Mouse (Mus musculus) brain, embryonic 14.5 days (tissue): ENCODE data around the gene Lepr. TPM values are rescaled to one million over a fixed set of nuclear protein-coding genes. Genes with fewer than 3 reads are reported as not detected.

ENCODE experiments used
- DNase-seq: peaks from one replicate; pipeline ENCODE4 v3.0.0-alpha.2; 2011; ENCODE audit warnings: low read depth
- CTCF ChIP-seq: fragments of 200-500 bp; IDR thresholded peaks from 2 replicates; pipeline ENCODE4 v1.5.1; 2012; ENCODE audit warnings: inconsistent platforms, mild to moderate bottlenecking, moderate library complexity, borderline replicate concordance; ENCODE audit not compliant: insufficient read depth, insufficient read length; ENCODE audit errors: extremely low read depth
- POLR2A ChIP-seq: fragments of 200-500 bp; IDR thresholded peaks from 2 replicates; pipeline ENCODE4 v1.6.1; 2012; ENCODE audit warnings: mild to moderate bottlenecking, inconsistent platforms, borderline replicate concordance; ENCODE audit not compliant: poor library complexity, insufficient read depth, insufficient read length, severe bottlenecking; ENCODE audit errors: extremely low read depth
- polyA plus RNA-seq: library from polyadenylated mRNA; depleted of rRNA; stranded (reverse); fragments of >200 nt; gene quantifications from 2 replicates; pipeline ENCODE4 v1.2.3, GENCODE M21; 2012

Lepr gene
- polyA plus RNA-seq, 1 experiment = 3.5 TPM

- DNase-seq = no peak
- TF ChIP-seq POLR2A = no peak
- TF ChIP-seq CTCF = no peak
Measured at GRCm38 (mm10) chr4:101694529-101694928, 22.7 kb upstream of the Lepr start.

- DNase-seq = no peak
- TF ChIP-seq POLR2A (no peak), CTCF (no peak)
Measured at GRCm38 (mm10) chr4:101697236-101697635, 20.0 kb upstream of the Lepr start.

DNA sequence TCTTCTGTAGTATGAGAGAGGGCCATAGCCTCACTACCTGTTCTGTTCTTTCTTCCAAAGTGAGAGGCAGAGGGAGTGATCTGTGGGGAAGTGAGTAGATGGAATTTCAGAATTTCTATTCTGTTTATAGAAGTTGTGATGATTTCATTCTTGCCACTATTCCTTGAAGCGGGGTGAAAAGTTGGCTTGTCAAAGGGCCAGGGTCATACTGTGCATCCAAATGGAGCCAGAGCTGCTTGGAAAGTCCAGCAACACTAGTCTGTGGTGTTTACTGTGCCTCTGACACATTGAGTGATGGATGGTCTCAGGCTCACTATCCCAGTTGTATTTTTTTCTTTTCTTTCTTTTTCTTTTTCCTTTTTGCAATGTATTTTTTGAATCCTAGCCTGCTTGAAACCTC is 17.8 kb upstream of the Lepr start:
- TF ChIP-seq CTCF (no peak), POLR2A (no peak)

DNA sequence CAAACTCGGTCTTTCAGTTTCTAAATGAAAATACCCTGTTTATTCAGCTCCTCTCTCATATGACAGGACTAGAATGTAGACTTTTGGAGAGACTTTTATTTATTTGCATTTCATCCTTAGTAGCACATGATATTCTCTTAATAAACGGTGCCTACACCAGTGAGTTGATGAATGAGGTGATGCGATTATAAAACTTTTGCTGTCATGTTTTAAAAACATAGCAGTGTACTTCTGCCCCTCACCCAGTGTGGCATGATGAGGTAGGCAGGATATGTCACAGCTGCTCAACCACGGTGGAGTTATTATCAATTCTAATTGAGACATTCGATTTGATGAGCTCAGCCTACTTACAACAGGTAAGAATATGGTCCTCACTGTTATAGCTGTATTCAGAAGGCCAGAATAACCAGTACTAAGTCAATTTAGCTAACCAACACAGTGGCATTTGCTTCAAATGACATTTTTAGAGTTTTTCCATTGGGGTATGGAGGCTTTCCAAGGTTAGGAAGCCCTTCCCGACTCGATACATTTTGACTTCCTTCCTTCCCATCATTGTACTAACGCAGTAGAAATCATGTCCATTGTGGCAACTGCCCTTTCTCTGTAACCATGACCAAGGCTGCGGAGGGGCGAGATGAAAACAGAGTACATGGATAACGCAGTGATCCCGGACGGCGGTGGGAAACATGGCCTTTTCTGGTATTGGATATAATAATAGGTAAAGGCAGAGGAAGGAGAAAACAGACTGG is 16.1 kb upstream of the Lepr start:
- no peak for DNase-seq
- TF ChIP-seq POLR2A (no peak), CTCF (no peak)

More for the DNA sequence above, 17.8 kb upstream of the Lepr start:
- no peak for DNase-seq

- DNase-seq = no peak
- no peak for TF ChIP-seq POLR2A
- TF ChIP-seq CTCF = no peak
Measured at GRCm38 (mm10) chr4:101705325-101705724, 11.9 kb upstream of the Lepr start.

DNA sequence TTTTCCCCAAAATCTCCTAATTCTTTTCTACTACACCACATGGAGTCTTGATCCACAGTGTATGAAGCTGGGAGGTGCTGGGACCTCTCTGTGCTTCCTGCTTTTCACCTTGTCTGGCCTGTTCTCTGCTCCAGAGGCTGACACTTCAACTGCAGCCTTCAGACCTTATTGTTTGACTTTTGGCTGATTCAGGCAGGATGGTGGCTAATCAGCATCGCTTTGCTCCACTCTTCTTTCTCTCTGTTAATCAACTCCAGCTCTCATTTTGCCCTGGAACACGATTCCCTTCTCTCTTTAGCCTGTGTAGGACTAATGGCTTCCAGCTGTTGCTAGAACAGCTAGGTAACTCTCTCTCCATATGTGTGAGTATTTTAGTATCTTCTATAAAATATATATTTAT is 10.0 kb upstream of the Lepr start:
- no peak for DNase-seq
- TF ChIP-seq CTCF (no peak), POLR2A (no peak)

- TF ChIP-seq POLR2A (no peak), CTCF (no peak)
- no peak for DNase-seq
Measured at GRCm38 (mm10) chr4:101707953-101708352, 9.3 kb upstream of the Lepr start.

- no peak for TF ChIP-seq CTCF
- TF ChIP-seq POLR2A = no peak
- DNase-seq = no peak
Measured at GRCm38 (mm10) chr4:101710361-101710760, 6.8 kb upstream of the Lepr start.

DNA sequence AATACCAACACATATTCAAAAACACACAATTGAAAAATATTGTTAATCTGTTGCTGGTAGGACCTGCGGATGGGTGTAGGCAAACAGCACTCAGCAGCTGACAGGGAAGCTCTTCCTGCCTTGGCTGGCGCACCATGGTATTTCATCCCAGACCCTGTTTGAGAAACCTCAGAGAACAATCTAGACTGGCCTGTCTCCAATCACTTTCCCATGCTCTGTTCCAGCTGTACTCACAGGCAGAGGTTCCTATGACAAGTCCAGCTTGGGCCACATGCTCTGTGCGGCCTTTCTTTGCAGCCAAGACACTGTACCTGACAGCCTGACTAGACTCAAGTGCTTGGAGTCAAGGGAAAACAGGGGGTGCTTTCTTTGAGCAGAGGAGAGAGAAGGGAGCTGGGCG is 6.1 kb upstream of the Lepr start:
- no peak for DNase-seq
- TF ChIP-seq POLR2A = no peak
- TF ChIP-seq CTCF = no peak

GRCm38 (mm10) chr4:101712563-101712962 is 4.6 kb upstream of the Lepr start:
- TF ChIP-seq CTCF = no peak
- DNase-seq = peak; percentile 20

DNA sequence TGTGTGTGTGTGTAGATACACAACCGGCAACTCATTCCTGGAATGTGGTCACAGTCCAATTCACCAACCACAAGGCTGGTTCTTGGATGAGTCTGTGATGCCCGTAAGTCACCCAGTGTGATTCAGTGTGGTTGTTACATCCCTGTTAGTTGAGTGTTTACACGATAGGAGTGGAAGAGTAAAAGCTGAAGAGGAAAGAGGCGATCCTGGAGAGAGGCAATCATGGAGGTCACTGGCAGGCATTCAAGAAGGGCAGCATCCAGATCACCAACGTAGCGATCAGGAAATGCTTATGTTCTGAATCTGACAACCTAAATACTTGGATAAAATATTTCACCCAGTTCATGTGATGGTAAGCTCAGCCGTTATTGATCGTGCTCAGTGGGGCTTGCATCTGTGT is 1.9 kb upstream of the Lepr start:
- TF ChIP-seq CTCF (no peak), POLR2A (no peak)
- no peak for DNase-seq

GRCm38 (mm10) chr4:101715805-101716204 is 1.4 kb upstream of the Lepr start:
- TF ChIP-seq CTCF = no peak
- no peak for TF ChIP-seq POLR2A

More at GRCm38 (mm10) chr4:101715805-101716204, 1.4 kb upstream of the Lepr start:
- DNase-seq = no peak
